Mouse (Mus musculus) kidney, embryonic 14.5 days (tissue): Measurements from ENCODE around the gene Sdr42e1. TPM values are rescaled to one million over a fixed set of nuclear protein-coding genes. Genes with fewer than 3 reads are reported as not detected.

ENCODE experiments used
- ATAC-seq: fragments of 200-750 bp; cut with Nextera tagmentation; 2 replicates; pipeline ENCODE4 v1.8.0; 2017; ENCODE audit warnings: moderate number of reproducible peaks, mild to moderate bottlenecking, moderate TSS enrichment, moderate library complexity; ENCODE audit not compliant: low FRiP score, low TSS enrichment
- H3K27ac ChIP-seq: fragments of 300-500 bp; sonication (generic); 2 replicates; pipeline ENCODE4 v1.5.1; 2014; ENCODE audit warnings: low read depth, mild to moderate bottlenecking, low read length, moderate library complexity, mixed read lengths
- H3K27me3 ChIP-seq: fragments of 300-500 bp; sonication (generic); 2 replicates; pipeline ENCODE4 v1.6.1; 2014; ENCODE audit warnings: mild to moderate bottlenecking, low read length; ENCODE audit not compliant: control insufficient read depth, insufficient read depth
- H3K36me3 ChIP-seq: fragments of 300-500 bp; sonication (generic); 2 replicates; pipeline ENCODE4 v1.6.1; 2014; ENCODE audit warnings: low read length, mixed read lengths; ENCODE audit not compliant: control insufficient read depth, insufficient read depth
- H3K4me1 ChIP-seq: fragments of 300-500 bp; sonication (generic); 2 replicates; pipeline ENCODE4 v1.6.1; 2014; ENCODE audit warnings: low read length, mixed read lengths; ENCODE audit not compliant: control insufficient read depth, insufficient read depth
- H3K4me2 ChIP-seq: fragments of 300-500 bp; sonication (generic); replicated peaks from 2 replicates; pipeline ENCODE4 v1.6.1; 2014; ENCODE audit warnings: low read depth, mild to moderate bottlenecking, low read length
- H3K4me3 ChIP-seq: fragments of 300-500 bp; sonication (generic); 2 replicates; pipeline ENCODE4 v1.5.1; 2014; ENCODE audit warnings: mild to moderate bottlenecking, low read length
- H3K9ac ChIP-seq: fragments of 300-500 bp; sonication (generic); 2 replicates; pipeline ENCODE4 v1.6.1; 2014; ENCODE audit warnings: low read depth, mild to moderate bottlenecking, low read length, moderate library complexity
- H3K9me3 ChIP-seq: fragments of 300-500 bp; sonication (generic); 2 replicates; pipeline ENCODE4 v1.6.1; 2016; ENCODE audit warnings: low read length; ENCODE audit not compliant: control insufficient read depth
- WGBS: fragments of 180-500 bp; shearing (Covaris S2); extraction: QIAGEN DNeasy Blood & Tissue Kit; methylation state at CpG from one replicate; pipeline ENCODE4 v1.1.7; 2014; 5-methylcytosine and 5-hydroxymethylcytosine counted together
- polyA plus RNA-seq: library from polyadenylated mRNA; unstranded; fragments of >200 nt; fragmentation: Nextera tagmentation; extraction: Ambion mirVana; gene quantifications from 2 replicates; pipeline ENCODE4 v1.2.1, GENCODE M21; 2014

Sdr42e1 gene
- polyA plus RNA-seq, 1 experiment from 2014 or later = 2.1 TPM

DNA sequence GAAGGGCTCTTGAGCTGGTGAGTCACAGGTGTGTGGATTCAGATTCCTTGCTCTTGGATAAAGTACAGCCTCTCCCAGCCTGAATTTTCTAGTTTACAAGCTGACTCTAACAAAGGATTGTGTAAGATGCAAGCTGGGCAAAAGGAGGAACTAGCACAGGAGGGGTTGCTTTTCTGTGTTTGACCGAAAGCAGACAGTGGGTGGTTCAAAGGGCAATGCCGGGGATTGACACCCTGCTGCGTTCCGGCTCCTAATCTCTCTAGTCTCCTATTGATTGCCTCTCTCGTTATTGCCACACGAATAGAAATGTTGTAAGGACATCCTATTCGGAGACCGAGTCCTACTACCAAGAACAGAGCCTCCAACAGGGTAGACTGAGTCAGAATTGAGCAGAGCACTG is 27.2 kb upstream of the Sdr42e1 start:
- Histone ChIP-seq H3K27ac (no peak overlapping the region), H3K9ac (no peak overlapping the region), H3K4me1 (no peaks in the 10 kb centered on the region), H3K9me3 (no peaks in the 10 kb centered on the region), H3K27me3 (no peaks in the 10 kb centered on the region), H3K4me2 (no peak overlapping the region), H3K4me3 (no peak overlapping the region), H3K36me3 (no peaks in the 10 kb centered on the region)
- no peak for ATAC-seq
- WGBS = 75% methylated on average over 8 of the region's 8 CpGs

DNA sequence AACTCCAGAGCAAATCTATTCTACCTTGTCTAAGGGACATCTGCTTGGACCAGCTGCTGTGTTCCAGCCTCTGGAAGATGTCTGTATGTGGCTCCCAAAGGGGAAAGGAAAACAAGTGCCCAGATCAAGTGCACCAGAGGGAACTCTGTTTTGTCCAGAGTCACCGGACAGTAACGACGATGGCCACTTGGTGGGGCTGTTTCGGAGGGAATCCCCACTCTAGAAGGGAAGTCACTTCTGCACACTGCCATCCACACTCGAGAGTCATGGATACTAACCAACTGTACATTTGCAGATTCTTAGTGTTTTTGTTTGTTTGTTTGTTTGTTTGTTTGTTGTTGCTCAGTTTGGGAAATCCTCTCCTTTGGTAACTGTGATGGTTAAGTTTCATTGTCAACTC is 23.8 kb upstream of the Sdr42e1 start:
- Histone ChIP-seq H3K36me3 (no peaks in the 10 kb centered on the region), H3K4me2 (no peak overlapping the region), H3K9ac (no peak overlapping the region), H3K4me3 (no peak overlapping the region), H3K4me1 (no peaks in the 10 kb centered on the region), H3K9me3 (no peaks in the 10 kb centered on the region), H3K27me3 (no peaks in the 10 kb centered on the region), H3K27ac (no peak overlapping the region)
- WGBS = 38% methylated on average over 5 of the region's 5 CpGs
- no peak for ATAC-seq

DNA sequence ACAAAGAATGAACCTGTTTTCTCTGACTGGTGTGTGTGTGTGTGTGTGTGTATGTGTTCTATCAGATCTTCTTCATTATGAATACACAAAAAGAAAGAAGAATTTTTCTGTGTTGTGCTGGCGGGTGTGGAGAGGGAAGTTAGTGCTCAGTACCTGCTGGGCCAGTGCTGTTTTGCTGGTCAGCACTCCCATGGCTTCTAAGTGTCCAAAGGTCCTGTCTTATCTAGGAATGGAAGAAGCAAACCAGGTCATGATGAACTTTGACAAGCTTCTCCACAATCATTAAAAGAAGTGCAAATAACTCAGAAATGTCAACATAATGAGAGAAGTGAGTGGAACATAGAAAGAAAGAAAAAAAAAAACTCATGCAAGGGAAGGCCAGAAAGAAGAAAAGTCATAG is 22.1 kb upstream of the Sdr42e1 start:
- ATAC-seq = no peak
- Histone ChIP-seq H3K27me3 (no peaks in the 10 kb centered on the region), H3K4me3 (no peak overlapping the region), H3K4me2 (no peak overlapping the region), H3K36me3 (no peaks in the 10 kb centered on the region), H3K9ac (no peak overlapping the region), H3K27ac (no peak overlapping the region), H3K9me3 (no peaks in the 10 kb centered on the region), H3K4me1 (no peaks in the 10 kb centered on the region)
- 82% methylated on average over 1 of the region's 1 CpGs for WGBS

DNA sequence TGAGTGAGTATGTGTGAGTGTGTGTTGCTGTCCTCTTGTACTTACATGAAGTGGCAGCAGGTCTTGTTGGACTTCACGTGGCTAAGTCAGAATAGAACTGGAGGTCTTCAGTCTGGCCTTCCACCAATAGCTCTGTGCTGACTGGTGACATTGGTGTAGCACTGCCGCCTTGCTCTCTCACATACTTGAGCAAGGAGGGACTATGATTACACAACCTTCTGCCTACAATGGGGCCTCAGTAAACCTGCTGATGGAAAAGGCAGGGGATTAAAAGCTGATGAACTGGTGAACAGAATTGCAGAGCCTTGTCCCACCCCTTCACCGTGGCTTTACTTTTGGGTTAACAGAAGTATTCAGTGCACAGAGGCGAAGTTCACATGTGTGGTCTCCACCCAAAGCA is 18.6 kb upstream of the Sdr42e1 start:
- no peaks in the 10 kb centered on the region for H3K9me3 ChIP-seq
- no peak overlapping the region for H3K4me2 ChIP-seq
- no peaks in the 10 kb centered on the region for H3K36me3 ChIP-seq
- WGBS = 90% methylated on average over 4 of the region's 4 CpGs
- ATAC-seq = no peak
- no peak overlapping the region for H3K27ac ChIP-seq
- H3K27me3 ChIP-seq = no peaks in the 10 kb centered on the region
- no peak overlapping the region for H3K9ac ChIP-seq
- H3K4me1 ChIP-seq = no peaks in the 10 kb centered on the region
- no peak overlapping the region for H3K4me3 ChIP-seq

DNA sequence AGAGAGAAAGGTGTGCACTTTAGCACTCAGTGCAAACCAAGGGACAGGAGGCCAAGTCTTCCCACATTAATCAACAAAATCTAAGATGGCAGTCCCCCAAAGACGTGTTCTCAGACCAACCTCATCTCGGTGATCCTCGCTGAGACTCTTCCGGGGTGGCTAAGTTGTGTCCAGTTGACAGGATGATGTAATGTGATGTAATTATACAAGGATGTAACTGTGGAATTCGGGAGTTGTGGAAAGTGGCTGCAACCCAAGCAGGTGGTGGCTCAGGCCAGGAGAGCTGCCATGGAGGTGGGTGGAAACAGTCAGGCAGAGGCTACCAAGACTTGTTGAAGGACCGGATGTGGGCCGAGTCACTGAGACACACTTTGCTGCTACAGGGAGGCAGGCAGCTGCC is 14.4 kb upstream of the Sdr42e1 start:
- no peak overlapping the region for H3K4me3 ChIP-seq
- no peaks in the 10 kb centered on the region for H3K27me3 ChIP-seq
- H3K4me2 ChIP-seq = no peak overlapping the region
- no peaks in the 10 kb centered on the region for H3K9me3 ChIP-seq
- H3K4me1 ChIP-seq = peaks cover 7% of the 10 kb centered on the region; the same call in 1 of the 2 replicates
- no peak for ATAC-seq
- 78% methylated on average over 7 of the region's 7 CpGs for WGBS
- no peak overlapping the region for H3K9ac ChIP-seq
- H3K36me3 ChIP-seq = no peaks in the 10 kb centered on the region
- no peak overlapping the region for H3K27ac ChIP-seq

DNA sequence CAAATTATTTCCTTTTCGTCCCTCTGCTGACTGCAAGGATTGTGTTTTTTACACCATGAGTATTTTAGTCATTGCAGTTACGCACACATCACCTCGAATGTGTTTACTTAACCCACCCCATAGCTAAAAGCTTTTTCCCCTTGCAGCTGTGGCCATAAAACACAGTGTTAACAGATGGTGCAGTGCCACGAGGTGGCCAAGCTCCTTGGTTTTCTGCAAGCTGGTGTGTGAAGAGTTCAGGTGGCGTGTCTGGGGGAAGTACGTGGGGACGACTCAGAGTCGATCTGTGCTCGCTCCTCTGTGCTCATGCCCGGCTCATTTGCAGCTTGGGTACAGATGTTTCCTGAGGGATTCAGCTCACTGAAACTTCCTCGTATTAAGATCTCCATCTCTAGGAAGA is 11.0 kb upstream of the Sdr42e1 start:
- peak overlapping the region; percentile 19 for H3K4me2 ChIP-seq
- H3K4me1 ChIP-seq = peaks cover 7% of the 10 kb centered on the region; the same call in 1 of the 2 replicates
- WGBS = 9% methylated on average over 11 of the region's 11 CpGs
- no peaks in the 10 kb centered on the region for H3K36me3 ChIP-seq
- no peak overlapping the region for H3K4me3 ChIP-seq
- ATAC-seq = no peak
- no peak overlapping the region for H3K9ac ChIP-seq
- H3K27me3 ChIP-seq = no peaks in the 10 kb centered on the region
- H3K9me3 ChIP-seq = no peaks in the 10 kb centered on the region
- no peak overlapping the region for H3K27ac ChIP-seq

DNA sequence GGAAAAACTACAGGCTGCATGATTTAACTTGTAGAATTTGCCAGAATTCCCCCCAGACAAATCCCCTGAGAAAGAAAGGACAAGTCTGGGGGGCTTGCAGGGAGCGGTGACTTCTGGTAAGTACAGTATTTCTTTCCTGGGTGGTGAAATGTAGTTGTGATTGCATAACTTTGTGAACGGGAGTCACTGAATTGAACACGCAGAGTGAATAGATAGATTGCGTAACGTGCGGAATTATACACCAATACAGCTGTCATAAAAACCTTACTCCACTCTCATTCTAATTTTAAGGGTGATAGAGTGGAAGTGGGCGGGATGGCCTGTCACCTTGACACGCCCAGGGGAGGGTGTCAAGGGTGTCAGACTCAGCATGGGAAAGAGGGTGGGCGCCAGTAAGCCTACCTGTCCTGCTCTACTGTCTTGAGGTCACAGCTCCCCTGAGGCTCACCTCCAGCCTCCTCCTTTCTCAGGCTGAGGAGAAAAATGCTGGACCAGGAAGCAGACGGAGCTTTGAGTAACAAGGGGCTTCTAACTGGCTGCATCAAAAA is 10.5 kb upstream of the Sdr42e1 start:
- Histone ChIP-seq H3K27ac (no peak overlapping the region), H3K36me3 (no peaks in the 10 kb centered on the region), H3K27me3 (no peaks in the 10 kb centered on the region), H3K4me3 (no peak overlapping the region), H3K4me2 (peak overlapping the region; percentile 5; the same call in 1 of the 2 replicates), H3K9me3 (no peaks in the 10 kb centered on the region), H3K4me1 (peaks cover 7% of the 10 kb centered on the region; the same call in 1 of the 2 replicates), H3K9ac (no peak overlapping the region)
- no peak for ATAC-seq
- 33% methylated on average over 10 of the region's 10 CpGs for WGBS

DNA sequence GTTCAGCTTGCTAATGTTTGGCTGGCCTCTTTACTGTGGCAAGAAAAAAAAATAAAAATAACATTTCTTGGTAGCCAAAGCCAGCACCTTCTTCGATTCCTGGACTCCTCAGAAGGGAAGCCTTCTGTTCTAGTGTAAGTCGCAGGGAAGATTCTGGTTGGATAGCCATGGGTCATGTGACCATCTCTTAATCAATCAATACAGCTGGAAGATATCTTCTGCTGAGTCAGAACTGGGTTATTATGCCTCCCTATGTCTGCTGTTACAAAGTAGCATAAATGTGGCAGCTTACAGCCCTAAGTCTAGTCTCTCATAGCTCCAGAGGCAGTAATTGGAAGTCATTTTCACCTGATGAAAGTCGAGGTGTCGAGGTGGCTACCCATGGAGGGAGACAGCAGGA is 5.2 kb upstream of the Sdr42e1 start:
- no peak overlapping the region for H3K4me3 ChIP-seq
- no peak for ATAC-seq
- WGBS = 87% methylated on average over 4 of the region's 4 CpGs
- H3K9ac ChIP-seq = no peak overlapping the region
- no peak overlapping the region for H3K4me2 ChIP-seq
- no peaks in the 10 kb centered on the region for H3K4me1 ChIP-seq
- no peak overlapping the region for H3K27ac ChIP-seq
- no peaks in the 10 kb centered on the region for H3K36me3 ChIP-seq
- H3K27me3 ChIP-seq = no peaks in the 10 kb centered on the region
- H3K9me3 ChIP-seq = no peaks in the 10 kb centered on the region

DNA sequence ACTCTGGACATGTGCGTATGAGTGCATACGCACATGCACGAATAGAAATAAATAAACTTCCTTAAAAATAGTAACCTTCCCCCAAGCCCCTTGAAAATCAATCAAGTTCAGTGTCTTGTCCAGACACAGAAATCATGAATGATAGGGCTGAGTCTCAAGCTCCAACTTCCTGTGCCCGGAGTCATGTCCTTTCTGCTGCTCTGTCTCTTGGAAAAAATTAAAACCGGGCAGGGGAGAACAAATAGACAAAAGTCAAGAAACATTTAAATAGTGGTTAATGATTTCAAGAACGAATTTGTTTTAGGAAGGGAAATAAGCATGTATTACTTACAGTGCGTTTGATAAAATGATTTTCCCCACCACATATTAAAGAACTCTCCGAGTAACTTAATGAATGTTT is 3.5 kb upstream of the Sdr42e1 start:
- Histone ChIP-seq H3K27ac (no peak overlapping the region), H3K4me2 (no peak overlapping the region), H3K4me1 (no peaks in the 10 kb centered on the region), H3K36me3 (no peaks in the 10 kb centered on the region), H3K9ac (no peak overlapping the region), H3K9me3 (no peaks in the 10 kb centered on the region), H3K27me3 (no peaks in the 10 kb centered on the region), H3K4me3 (no peak overlapping the region)
- WGBS = 69% methylated on average over 8 of the region's 8 CpGs
- no peak for ATAC-seq
